Mouse (Mus musculus) layer of hippocampus, adult 8-10 months (tissue): ENCODE results near the gene Klhl2. TPM values are rescaled to one million over a fixed set of nuclear protein-coding genes. Genes with fewer than 3 reads are reported as not detected.

Source experiments
- DNase-seq, 2 experiments: peaks; one replicate each; pipeline ENCODE4 v3.0.0; 2022; ENCODE audit warnings: low spot score in 2 of 2
- total RNA-seq, 4 experiments: library from RNA; stranded (reverse); gene quantifications; 2 replicates each; pipeline ENCODE4 v1.2.4; 2022

Klhl2 gene
- total RNA-seq = 100 to 1,000 TPM; 235 to 318 (median 267) TPM

DNA sequence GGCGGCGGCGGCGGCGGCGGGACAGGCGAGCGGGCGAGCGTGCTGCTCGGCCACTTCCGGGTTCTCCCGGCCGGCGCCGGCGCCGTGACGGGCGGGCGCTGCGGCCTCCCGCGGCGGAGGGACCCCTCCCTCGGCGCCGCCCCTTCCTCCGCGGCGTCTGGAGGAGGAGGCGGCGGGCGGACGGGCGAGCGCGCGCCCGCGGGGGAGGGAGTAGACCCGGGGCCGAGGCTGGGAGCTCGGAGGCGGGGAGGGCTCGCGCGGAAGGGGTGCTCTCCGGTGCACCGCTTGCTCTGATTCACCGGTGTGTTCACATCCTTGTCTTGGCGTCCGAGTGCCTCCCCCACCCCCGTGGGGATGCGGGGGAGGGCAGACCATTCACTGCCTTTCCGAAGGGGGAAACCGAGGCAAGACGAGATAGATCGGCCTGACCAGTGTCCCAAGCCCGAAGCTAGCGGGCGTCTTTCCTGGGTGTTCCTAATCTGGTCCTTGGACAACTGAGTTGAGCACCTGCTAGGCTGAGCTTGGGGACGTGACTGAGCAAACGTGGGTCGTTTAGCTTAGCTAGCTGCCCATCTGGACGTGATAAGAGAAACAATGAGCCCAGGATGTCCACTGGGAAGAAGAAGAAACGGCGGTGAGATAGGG is at the start of gene Klhl2:
Gene Klhl2 (minus strand): TSS at position 121 of the 645 bp plus-strand sequence.
- no peak for DNase-seq

- no peak for DNase-seq
Measured at GRCm38 (mm10) chr8:64898710-64899109, 48.9 kb upstream of the Klhl2 start.

- no peak for DNase-seq
Measured at GRCm38 (mm10) chr8:64896731-64897130, 46.9 kb upstream of the Klhl2 start.

DNA sequence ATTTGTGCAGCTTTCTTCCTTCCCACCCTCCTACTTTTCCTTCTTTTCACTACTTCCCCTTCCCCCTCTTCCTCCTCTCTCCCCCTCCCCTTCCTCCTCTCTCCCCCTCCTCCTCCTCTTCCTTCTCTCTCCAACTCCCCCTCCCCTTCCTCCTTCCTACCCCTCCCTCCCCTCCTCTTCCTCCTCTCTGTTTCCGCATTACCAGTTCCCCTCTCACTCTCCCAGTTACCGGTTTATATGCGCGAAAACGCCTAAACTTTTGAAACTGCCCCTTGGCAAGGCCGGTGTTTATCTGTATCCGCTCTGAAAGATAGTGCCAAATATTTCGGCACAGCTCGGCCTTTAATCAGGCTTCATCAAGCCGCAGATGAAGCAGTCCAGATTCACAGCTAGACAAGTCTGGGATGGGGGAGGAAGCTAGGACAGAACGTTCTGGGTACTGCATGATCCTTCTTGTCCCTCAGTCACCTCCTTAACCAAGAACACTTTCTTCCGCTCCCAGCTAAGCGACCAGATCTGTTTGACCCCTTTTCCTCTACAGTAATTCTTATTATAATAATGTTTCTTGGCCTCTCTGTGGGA is 30.9 kb upstream of the Klhl2 start:
- DNase-seq = peak in 1 of 2 experiments; percentile 45

DNA sequence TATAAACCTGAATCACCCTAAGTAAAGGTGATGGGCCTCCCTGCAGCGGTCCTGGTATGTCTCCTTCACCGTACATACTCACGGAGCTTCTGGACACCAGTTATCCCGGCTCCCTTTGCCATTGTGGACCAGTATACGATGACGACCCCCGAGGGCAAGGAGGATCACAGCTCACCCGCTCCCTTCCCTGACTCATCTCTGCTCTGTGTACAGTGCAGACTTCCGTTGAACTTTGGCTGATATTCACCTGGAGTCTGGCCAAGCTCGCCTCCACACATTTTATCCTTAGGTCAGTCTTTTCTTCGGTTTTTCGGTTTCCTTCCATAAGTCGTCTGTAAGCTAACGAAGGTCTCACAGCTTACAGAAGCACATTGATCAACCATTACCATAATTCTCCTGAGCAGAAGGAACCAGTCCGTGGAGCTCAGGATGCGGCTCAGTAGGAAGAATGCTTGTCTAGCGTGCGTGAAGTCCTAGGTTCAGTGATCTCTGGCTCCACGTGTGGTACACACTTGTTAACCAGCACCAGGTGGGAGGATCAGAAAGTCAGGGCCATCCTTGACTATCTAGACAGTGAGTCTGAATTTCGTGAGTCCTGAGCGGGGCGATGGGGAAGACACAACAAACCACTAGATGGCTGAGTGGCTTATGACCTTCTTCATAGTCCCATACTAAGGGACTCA is 28.0 kb upstream of the Klhl2 start:
- no peak for DNase-seq

GRCm38 (mm10) chr8:64871469-64872165 is 21.8 kb upstream of the Klhl2 start:
- peak; percentile 38 to 62 for DNase-seq

DNA sequence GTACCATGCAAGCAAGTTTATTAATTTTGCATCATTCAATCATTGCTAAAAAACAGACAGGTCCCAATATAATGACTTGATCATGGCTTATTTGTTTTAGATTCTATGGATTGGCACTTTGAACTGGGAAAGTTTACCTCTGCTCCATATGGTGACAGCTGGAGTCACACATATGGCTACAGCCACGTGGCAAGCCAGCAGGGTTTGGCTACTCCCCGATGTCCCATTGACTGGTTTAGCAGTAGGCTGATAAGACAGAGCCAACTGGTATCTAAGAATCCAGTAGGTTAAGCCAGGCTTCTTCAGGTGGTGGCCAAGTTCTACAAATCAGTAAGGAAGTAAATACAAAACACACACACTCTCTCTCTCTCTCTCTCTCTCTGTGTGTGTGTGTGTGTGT is 20.4 kb upstream of the Klhl2 start:
- no peak for DNase-seq

- no peak for DNase-seq
Measured at GRCm38 (mm10) chr8:64849091-64849896, 523 bp downstream of the Klhl2 start.

GRCm38 (mm10) chr8:64848245-64848785 is 1.5 kb downstream of the Klhl2 start:
- no peak for DNase-seq

DNA sequence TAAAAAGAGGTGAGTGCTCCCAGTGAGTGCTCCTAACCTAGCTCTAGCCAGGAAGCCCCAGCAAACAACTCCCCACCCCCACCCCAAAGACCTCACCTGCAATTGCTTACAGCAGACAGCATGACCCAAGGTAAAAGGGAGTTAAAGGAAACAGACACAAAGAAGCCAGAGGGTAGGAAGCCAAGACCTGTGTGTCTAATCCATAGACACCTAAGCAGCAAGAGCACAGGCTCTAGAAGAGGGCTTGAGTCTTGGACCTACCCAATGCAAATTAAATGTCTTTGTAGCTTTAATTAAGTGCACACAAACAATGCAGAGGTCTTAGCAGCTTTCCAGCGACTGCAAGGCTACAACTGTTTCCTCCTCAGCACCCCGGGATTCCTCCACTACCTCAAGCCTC is 2.2 kb downstream of the Klhl2 start:
- no peak for DNase-seq

DNA sequence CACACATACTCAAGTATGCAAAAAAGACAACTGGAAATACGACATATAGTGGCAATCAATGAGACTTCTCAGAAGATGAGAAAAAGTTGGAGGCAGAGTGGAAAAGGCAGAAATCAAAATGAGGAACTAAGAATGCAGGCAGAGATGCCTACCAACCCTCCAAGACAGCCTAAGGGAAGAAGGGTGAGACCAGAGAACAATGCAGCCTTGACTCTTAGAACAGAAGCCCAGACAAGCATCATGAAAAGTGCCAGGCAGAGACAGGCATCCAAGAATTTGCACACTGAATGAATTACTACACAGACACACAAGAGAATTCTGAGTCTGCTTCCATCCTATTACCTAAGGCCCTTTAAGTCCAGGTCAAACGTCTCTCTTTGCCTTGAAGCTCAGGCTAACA is 2.6 kb downstream of the Klhl2 start:
- DNase-seq = no peak

DNA sequence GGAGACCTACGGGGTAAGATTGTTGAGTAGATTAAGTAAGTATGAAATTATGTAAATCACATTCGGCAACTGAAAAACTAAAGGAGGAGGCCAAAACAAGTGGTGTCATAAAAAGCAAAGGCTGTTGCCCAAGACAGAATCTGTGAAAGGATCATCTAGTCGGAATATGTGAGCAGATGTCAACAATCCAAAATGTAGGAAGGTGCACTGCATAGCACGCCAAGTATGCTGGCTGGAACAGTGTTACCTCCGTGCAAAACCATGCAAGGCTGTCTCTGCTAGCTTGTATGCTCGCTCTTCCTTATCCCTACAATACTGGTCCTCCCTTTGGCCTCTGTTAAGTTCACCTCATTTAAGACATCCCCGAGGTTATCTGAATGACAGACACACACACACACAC is 4.5 kb downstream of the Klhl2 start:
- no peak for DNase-seq

DNA sequence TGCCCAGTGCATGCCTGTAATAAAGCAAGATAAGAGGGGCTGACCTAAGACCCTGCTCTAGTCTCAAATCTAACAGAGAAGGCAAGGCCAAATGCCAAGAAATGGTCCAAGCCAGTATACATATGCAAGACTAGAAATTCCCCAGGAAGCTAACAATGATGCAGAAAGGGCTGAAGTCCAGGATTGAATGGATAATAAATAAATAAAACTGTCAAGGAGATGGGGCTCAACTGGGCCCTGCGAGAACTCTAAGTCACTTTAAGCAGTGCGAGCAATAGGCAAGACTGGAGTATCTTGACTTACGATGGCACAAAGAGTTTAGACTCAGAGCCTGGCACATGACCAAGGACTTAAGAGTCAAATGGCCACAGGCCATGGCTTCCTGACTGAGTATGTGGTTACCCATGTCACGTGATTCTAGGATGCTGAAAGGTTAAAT is 5.8 kb downstream of the Klhl2 start:
- DNase-seq = no peak

- DNase-seq = peak in 1 of 2 experiments; percentile 59
Measured at GRCm38 (mm10) chr8:64843168-64843567, 6.6 kb downstream of the Klhl2 start.

DNA sequence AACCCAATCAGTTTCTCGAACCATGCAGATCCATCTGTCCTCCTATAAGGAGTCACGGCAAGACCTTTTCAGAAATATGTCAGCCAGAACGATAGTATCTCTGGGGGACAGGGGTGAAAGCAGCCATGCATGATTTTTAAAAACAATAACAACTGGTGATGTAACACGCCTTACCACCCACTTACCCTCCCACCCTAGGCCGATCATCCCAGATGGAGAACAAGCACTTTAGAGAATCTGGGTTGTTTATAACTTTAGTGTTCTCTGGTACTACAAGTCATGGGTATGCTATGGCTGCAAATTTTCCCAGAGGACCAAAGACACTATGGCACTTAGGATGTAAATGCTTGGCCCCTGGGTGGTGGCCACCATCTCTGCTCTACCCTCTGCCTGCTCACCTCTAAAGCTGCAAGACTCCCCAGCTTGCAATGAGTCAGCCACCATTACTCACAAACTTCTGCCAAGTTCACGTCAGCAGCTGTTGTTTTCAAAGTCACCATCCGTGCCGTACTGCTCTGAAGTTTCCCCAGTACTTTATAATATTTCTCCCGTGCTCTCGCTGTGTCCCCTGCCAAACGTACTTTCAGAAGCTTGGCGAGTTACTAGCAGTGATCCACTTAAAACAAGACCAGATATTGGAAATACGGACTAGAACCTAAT is 7.9 kb downstream of the Klhl2 start:
- peak; percentile 67 to 82 for DNase-seq

DNA sequence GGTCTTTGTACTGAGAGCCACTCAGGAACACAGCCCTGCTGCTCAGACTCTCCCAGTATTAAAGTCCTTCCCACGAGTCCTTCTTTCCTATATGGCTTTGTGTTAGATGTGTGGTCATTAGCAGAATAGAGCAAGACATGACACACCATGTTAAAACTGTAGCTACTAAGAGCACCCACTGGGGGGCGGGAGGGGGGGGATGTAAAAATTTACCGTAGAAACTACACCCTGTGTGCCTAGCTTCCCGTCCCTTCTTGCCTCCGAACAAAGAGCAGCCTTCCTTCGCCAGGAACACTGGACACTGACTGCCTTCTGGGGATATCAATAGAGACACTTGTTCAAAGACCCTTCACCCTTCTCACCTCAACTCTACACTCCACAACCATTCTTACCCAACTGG is 10.2 kb downstream of the Klhl2 start:
- no peak for DNase-seq

DNA sequence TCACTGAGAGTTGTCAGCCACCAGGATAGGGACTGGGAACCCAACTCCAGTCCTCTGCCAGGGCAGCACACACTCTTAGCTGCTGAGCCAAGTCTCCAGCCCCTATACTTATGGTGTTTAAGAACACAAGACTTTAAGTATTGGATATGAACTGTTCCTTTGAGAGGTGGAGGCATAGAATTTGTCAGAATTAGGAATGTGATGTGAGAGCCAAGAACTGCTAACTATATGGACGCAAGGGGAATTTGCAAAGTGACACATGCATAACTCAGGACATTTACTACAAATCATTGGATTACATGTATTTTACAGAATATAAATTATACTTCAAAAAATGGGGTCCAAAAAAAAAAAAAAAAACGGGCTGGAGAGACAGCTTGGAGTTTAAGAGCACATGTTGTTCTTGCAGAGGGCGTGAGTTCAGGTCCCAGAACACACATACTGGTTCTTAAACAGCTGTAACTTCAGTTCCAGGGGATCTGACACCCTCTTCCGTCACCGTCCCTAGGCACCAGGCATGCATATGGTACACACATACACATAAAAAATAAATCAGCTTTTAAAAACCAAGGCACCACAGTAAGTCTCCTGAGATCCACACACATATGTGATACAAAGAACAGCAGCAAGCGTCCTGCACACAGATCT is 14.2 kb downstream of the Klhl2 start:
- DNase-seq = no peak

DNA sequence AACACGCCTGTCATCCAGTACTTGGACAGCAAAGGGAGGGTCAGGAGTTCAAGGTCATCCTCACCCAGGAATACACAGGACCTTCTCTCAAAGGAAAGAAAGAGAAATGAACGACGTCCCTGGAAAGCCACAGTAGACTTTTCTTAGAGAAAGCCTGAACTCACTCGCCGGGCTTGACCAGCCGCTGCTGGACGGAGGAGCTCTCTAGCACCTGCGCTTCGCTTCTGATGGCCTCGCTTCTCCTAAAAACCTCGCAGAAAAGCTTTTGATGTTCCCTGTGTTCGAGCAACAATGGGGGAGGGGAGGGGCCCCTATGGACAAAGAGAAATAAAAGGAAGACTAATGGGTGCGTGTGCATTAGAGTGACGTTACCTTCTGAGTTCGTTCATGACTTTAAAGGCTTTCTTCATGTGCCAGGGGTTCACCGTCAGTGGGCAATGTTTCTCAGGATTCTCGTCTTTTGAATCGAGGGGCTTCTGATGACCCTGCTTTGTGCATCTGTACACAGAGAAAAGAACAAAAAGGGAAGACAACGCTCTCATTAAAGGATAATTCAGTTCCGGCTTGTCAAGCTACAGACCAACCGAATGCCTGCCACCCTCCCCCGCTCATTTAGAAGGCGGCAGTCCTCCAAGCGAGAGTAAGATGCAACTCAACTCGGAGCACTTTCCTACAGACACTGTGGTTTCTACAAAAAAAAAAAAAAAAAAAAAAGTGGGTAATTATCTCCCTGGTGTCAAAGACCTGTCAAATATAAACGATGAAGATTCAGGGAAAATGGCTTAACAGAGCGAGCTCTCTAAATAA is 15.5 kb downstream of the Klhl2 start:
- no peak for DNase-seq

GRCm38 (mm10) chr8:64832581-64833135 is 17.2 kb downstream of the Klhl2 start:
- no peak for DNase-seq
